Mouse (Mus musculus): ENCODE data around the gene Olfr448. TPM values are rescaled to one million over a fixed set of nuclear protein-coding genes. Genes with fewer than 3 reads are reported as not detected.

Gene Olfr448
- polyA plus RNA-seq (2012; ENCODE audit: low replicate concordance): not detected in 2 replicates

GRCm38 (mm10) chr6:42890141-42890540 lies at the start of gene Olfr448:
Gene Olfr448 (plus strand): TSS chr6:42890441.

GRCm38 (mm10) chr6:42908578-42908977 lies 18.3 kb downstream of the Olfr448 start, which contains the start of gene Olfr447:
Gene Olfr447 (plus strand): TSS chr6:42908878.

GRCm38 (mm10) chr6:42921077-42921476 lies 30.8 kb downstream of the Olfr448 start, which contains the start of gene Olfr446:
Gene Olfr446 (plus strand): TSS chr6:42921377.

Other genes starting within 250 kb of the Olfr448 start
- 0.02 TPM in 1 of 2 replicates, not detected in the other for gene Tcaf2, start 245.2 kb upstream of the Olfr448 start, polyA plus RNA-seq (2012; ENCODE audit: low replicate concordance)
- 0.10 TPM in 1 of 2 replicates, not detected in the other for gene Tcaf1, start 180.4 kb upstream of the Olfr448 start, polyA plus RNA-seq (2012; ENCODE audit: low replicate concordance)
- gene Olfr453, start 151.1 kb upstream of the Olfr448 start, polyA plus RNA-seq (2012; ENCODE audit: low replicate concordance): not detected in 2 replicates
- not detected in 2 replicates for gene Olfr38, start 134.0 kb upstream of the Olfr448 start, polyA plus RNA-seq (2012; ENCODE audit: low replicate concordance)
- not detected in 2 replicates for gene Olfr452, start 105.3 kb upstream of the Olfr448 start, polyA plus RNA-seq (2012; ENCODE audit: low replicate concordance)
- gene Olfr450, start 78.5 kb upstream of the Olfr448 start, polyA plus RNA-seq (2012; ENCODE audit: low replicate concordance): not detected in 2 replicates
- not detected in 2 replicates for gene Olfr449, start 56.1 kb upstream of the Olfr448 start, polyA plus RNA-seq (2012; ENCODE audit: low replicate concordance)
- not detected in 2 replicates for gene Olfr447, start 18.4 kb downstream of the Olfr448 start, polyA plus RNA-seq (2012; ENCODE audit: low replicate concordance)
- gene Olfr446, start 30.9 kb downstream of the Olfr448 start, polyA plus RNA-seq (2012; ENCODE audit: low replicate concordance): not detected in 2 replicates
- gene Olfr444, start 58.6 kb downstream of the Olfr448 start, polyA plus RNA-seq (2012; ENCODE audit: low replicate concordance): not detected in 2 replicates
- not detected in 2 replicates for gene Olfr441, start 215.9 kb downstream of the Olfr448 start, polyA plus RNA-seq (2012; ENCODE audit: low replicate concordance)

Measured in hematopoietic multipotent progenitor cell, adult 10-12 weeks (in vitro differentiated cells).